20 mouse cellular contexts compared by ENCODE assay signal in the genomic region with DNA sequence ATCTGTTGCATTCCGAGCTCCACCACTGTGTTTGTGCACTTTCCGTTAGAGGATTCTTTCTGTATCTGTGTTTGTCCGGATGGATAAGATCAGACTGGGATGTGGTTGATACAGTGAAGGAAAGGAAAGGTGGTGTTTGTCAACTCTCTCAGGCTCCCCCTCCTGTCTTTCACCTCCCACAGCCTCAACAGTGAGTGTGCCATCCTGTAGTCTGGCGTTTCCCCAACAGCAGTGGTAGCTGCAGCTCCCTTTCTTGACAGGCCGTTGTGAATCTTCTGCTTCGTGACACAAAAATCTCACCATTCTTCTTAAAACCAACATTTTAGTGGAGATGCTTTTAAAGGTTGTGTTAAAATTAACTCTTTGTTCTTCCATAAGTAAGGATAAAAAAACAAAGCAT.
A peak's percentile ranks its signal among the peaks of the same experiment; 100 is the strongest.
DNase-seq lines count a peak whose midpoint lies in the region; ATAC-seq and TF ChIP-seq lines count a peak whose summit lies in the region.
"Had no signal": no experiment of that assay in that cellular context is flagged by ENCODE, and none has a peak within 500 bp of the region (broad histone marks: within the 10 kb centered on the region; RNA-seq: fewer than 3 reads in every experiment).

No protein-coding gene starts in this region.

- DNase-seq in frontal cortex, postnatal 14 days (ENCODE audit: low spot score in 2 of 2), result no peak
- DNase-seq in layer of hippocampus, adult 2 months (ENCODE audit: low spot score in 2 of 2), result no peak
- no peak for DNase-seq in layer of hippocampus, postnatal 10 days (ENCODE audit: low spot score in 2 of 2)
- DNase-seq in midbrain, embryonic 11.5 days (ENCODE audit: low spot score, missing footprints), result peak; percentile 26
- DNase-seq in midbrain, embryonic 10.5 days (ENCODE audit: low spot score), result no peak
- DNase-seq in kidney, postnatal 25 days, result no peak
- DNase-seq: adrenal gland, postnatal 10 days; cerebellum, adult 11-12 months; cerebellum, adult 9-11 months; forebrain, postnatal 0 days; gastrocnemius, postnatal 36 days; heart, adult 18-20 months; heart, postnatal 14 days had no signal

- peak; percentile 62 for ATAC-seq in frontal cortex, adult (ENCODE audit: low TSS enrichment)
- ATAC-seq in midbrain, embryonic 11.5 days (ENCODE audit: low FRiP score), result no peak
- ATAC-seq: forebrain, embryonic 13.5 days; forebrain, postnatal 0 days; hindbrain, postnatal 0 days had no signal

- H3K9ac ChIP-seq in midbrain, embryonic 11.5 days (ENCODE audit: low read length), result no peak overlapping the region
- H3K9ac ChIP-seq: forebrain, embryonic 13.5 days; forebrain, postnatal 0 days; heart, embryonic 15.5 days; hindbrain, embryonic 13.5 days had no signal

- TF ChIP-seq CTCF in layer of hippocampus, adult 2 months (conservative IDR thresholded peaks at IDR 0.05), result no peak

- peak overlapping the region; percentile 9; the same call in 1 of the 2 replicates for H3K4me3 ChIP-seq in layer of hippocampus, adult 2 months
- H3K4me3 ChIP-seq in midbrain, embryonic 11.5 days (ENCODE audit: low read depth, low read length), result no peak overlapping the region
- no peak overlapping the region for H3K4me3 ChIP-seq in midbrain, embryonic 10.5 days
- H3K4me3 ChIP-seq: embryonic facial prominence, embryonic 10.5 days; forebrain, embryonic 13.5 days; heart, embryonic 10.5 days; heart, embryonic 15.5 days; hindbrain, embryonic 13.5 days had no signal

- H3K27ac ChIP-seq in layer of hippocampus, adult 2 months, result no peak overlapping the region; the same call in 1 of the 2 replicates
- no peak overlapping the region for H3K27ac ChIP-seq in midbrain, embryonic 11.5 days (ENCODE audit: low read depth, low read length)
- no peak overlapping the region for H3K27ac ChIP-seq in midbrain, embryonic 10.5 days (replicated peaks)
- H3K27ac ChIP-seq: embryonic facial prominence, embryonic 10.5 days; forebrain, embryonic 13.5 days; heart, embryonic 10.5 days; heart, embryonic 15.5 days; hindbrain, embryonic 13.5 days; hindbrain, postnatal 0 days had no signal

- H3K36me3 ChIP-seq in midbrain, embryonic 11.5 days (ENCODE audit: control insufficient read depth, insufficient read depth, low read length), result no peaks in the 10 kb centered on the region
- H3K36me3 ChIP-seq in midbrain, embryonic 10.5 days, result no peaks in the 10 kb centered on the region
- H3K36me3 ChIP-seq: heart, embryonic 15.5 days; hindbrain, embryonic 13.5 days had no signal

- no peaks in the 10 kb centered on the region for H3K9me3 ChIP-seq in midbrain, embryonic 11.5 days (ENCODE audit: control insufficient read depth, low read length)
- no peaks in the 10 kb centered on the region for H3K9me3 ChIP-seq in midbrain, embryonic 10.5 days (replicated peaks)
- H3K9me3 ChIP-seq: embryonic facial prominence, embryonic 10.5 days; forebrain, embryonic 13.5 days; heart, embryonic 10.5 days; heart, embryonic 15.5 days; hindbrain, embryonic 13.5 days had no signal

- no peaks in the 10 kb centered on the region for H3K4me1 ChIP-seq in midbrain, embryonic 11.5 days (ENCODE audit: control insufficient read depth, insufficient read depth, low read length)
- peaks cover 17% of the 10 kb centered on the region for H3K4me1 ChIP-seq in midbrain, embryonic 10.5 days
- H3K4me1 ChIP-seq: forebrain, embryonic 13.5 days had no signal

- H3K4me2 ChIP-seq in midbrain, embryonic 11.5 days, result no peak overlapping the region
- H3K4me2 ChIP-seq: forebrain, embryonic 13.5 days; heart, embryonic 15.5 days; hindbrain, embryonic 13.5 days had no signal

- WGBS in midbrain, embryonic 11.5 days, result 83% methylated on average over 6 of the region's 6 CpGs
- 88% methylated on average over 6 of the region's 6 CpGs for WGBS in midbrain, embryonic 10.5 days

- H3K27me3 ChIP-seq in midbrain, embryonic 11.5 days (ENCODE audit: control insufficient read depth, insufficient read depth, low read length), result no peaks in the 10 kb centered on the region
- no peaks in the 10 kb centered on the region for H3K27me3 ChIP-seq in midbrain, embryonic 10.5 days (ENCODE audit: low read depth, poor library complexity, severe bottlenecking)
- H3K27me3 ChIP-seq: forebrain, embryonic 13.5 days; heart, embryonic 15.5 days; hindbrain, embryonic 13.5 days had no signal
